Comparison of ENCODE assay signal across 27 mouse cellular contexts in genomic region chr8:105380308-105380707, GRCm38 (mm10). TPM values are rescaled to one million over a fixed set of nuclear protein-coding genes. Genes with fewer than 3 reads are reported as not detected.
DNase-seq lines count a peak whose midpoint lies in the region; ATAC-seq lines count a peak whose summit lies in the region.
"Had no signal": no experiment of that assay in that cellular context is flagged by ENCODE, and none has a peak within 500 bp of the region (broad histone marks: within the 10 kb centered on the region; RNA-seq: fewer than 3 reads in every experiment).

No protein-coding gene starts in this region.

- intact Hi-C loops in heart, postnatal 10 days (cut with DNase I) = no loop called here

- peaks cover 33% of the 10 kb centered on the region for H3K27me3 ChIP-seq in heart, embryonic 13.5 days (replicated peaks)
- H3K27me3 ChIP-seq in midbrain, embryonic 10.5 days (ENCODE audit: low read depth, poor library complexity, severe bottlenecking) = no peaks in the 10 kb centered on the region
- H3K27me3 ChIP-seq in midbrain, embryonic 13.5 days = no peaks in the 10 kb centered on the region
- H3K27me3 ChIP-seq: CH12.LX; embryonic facial prominence, embryonic 12.5 days; forebrain, embryonic 13.5 days; forebrain, embryonic 15.5 days; Patski had no signal

- peaks cover 14% of the 10 kb centered on the region for H3K4me1 ChIP-seq in heart, embryonic 13.5 days
- H3K4me1 ChIP-seq in midbrain, embryonic 10.5 days = peaks cover 5% of the 10 kb centered on the region; the same call in 1 of the 2 replicates
- no peaks in the 10 kb centered on the region; the same call in 1 of the 2 replicates for H3K4me1 ChIP-seq in midbrain, embryonic 13.5 days (replicated peaks)

- H3K9ac ChIP-seq in heart, embryonic 13.5 days = peak overlapping the region; percentile 24; the same call in 1 of the 2 replicates
- no peak overlapping the region; the same call in 1 of the 2 replicates for H3K9ac ChIP-seq in midbrain, embryonic 13.5 days (replicated peaks)
- H3K9ac ChIP-seq: embryonic facial prominence, embryonic 12.5 days; forebrain, embryonic 13.5 days; forebrain, embryonic 15.5 days; forebrain, postnatal 0 days had no signal

- H3K27ac ChIP-seq in heart, embryonic 13.5 days (replicated peaks) = no peak overlapping the region
- H3K27ac ChIP-seq in midbrain, embryonic 10.5 days (replicated peaks) = 0 out of 2 replicates have a peak overlapping the region, but pooled peaks have one; percentile 6
- no peak overlapping the region for H3K27ac ChIP-seq in midbrain, embryonic 13.5 days
- H3K27ac ChIP-seq: embryonic facial prominence, embryonic 10.5 days; embryonic facial prominence, embryonic 12.5 days; forebrain, embryonic 13.5 days; forebrain, embryonic 15.5 days had no signal

- no peaks in the 10 kb centered on the region for H3K36me3 ChIP-seq in heart, embryonic 13.5 days
- no peaks in the 10 kb centered on the region for H3K36me3 ChIP-seq in midbrain, embryonic 10.5 days
- no peaks in the 10 kb centered on the region for H3K36me3 ChIP-seq in midbrain, embryonic 13.5 days
- H3K36me3 ChIP-seq: embryonic facial prominence, embryonic 10.5 days; embryonic facial prominence, embryonic 12.5 days; forebrain, embryonic 15.5 days; G1E had no signal

- ATAC-seq in heart, embryonic 13.5 days (ENCODE audit: extremely low read depth, insufficient number of reproducible peaks, low FRiP score, low TSS enrichment) = no peak
- no peak for ATAC-seq in midbrain, embryonic 13.5 days
- ATAC-seq: activated CD4-positive, CD25-positive, alpha-beta regulatory T cell, adult 4 months; CD4-positive, CD25-positive, alpha-beta regulatory T cell, adult 4 months; forebrain, embryonic 13.5 days; forebrain, embryonic 15.5 days; forebrain, postnatal 0 days; Patski had no signal

- no peak overlapping the region for H3K4me2 ChIP-seq in heart, embryonic 13.5 days
- no peak overlapping the region for H3K4me2 ChIP-seq in midbrain, embryonic 13.5 days (replicated peaks)
- H3K4me2 ChIP-seq: embryonic facial prominence, embryonic 12.5 days; forebrain, embryonic 13.5 days; forebrain, embryonic 15.5 days had no signal

- DNase-seq in adrenal gland, postnatal 14 days = peak; percentile 46
- no peak for DNase-seq in adrenal gland, adult 18-20 months (ENCODE audit: low spot score in 2 of 2)
- DNase-seq in heart, postnatal 10 days = no peak
- no peak for DNase-seq in midbrain, embryonic 10.5 days (ENCODE audit: low spot score)
- DNase-seq in frontal cortex, postnatal 36 days (ENCODE audit: low spot score in 2 of 2) = no peak
- DNase-seq: adrenal gland, postnatal 10 days; B cell, adult 2 months; cerebellum, adult 11-12 months; cerebellum, adult 2 months; cerebellum, adult 9-10 months; cerebellum, postnatal 25 days; forebrain, postnatal 0 days had no signal

- H3K9me3 ChIP-seq in heart, embryonic 13.5 days = no peaks in the 10 kb centered on the region
- H3K9me3 ChIP-seq in midbrain, embryonic 10.5 days (replicated peaks) = peaks cover under 1% of the 10 kb centered on the region; the same call in 1 of the 2 replicates
- H3K9me3 ChIP-seq in midbrain, embryonic 13.5 days = no peaks in the 10 kb centered on the region
- H3K9me3 ChIP-seq: embryonic facial prominence, embryonic 10.5 days; embryonic facial prominence, embryonic 12.5 days; forebrain, embryonic 13.5 days; forebrain, embryonic 15.5 days; G1E had no signal

- WGBS in heart, embryonic 13.5 days = 81% methylated on average over 12 of the region's 12 CpGs
- 87% methylated on average over 12 of the region's 12 CpGs for WGBS in midbrain, embryonic 10.5 days
- WGBS in midbrain, embryonic 13.5 days = 90% methylated on average over 12 of the region's 12 CpGs

- no peak overlapping the region for H3K4me3 ChIP-seq in heart, embryonic 13.5 days
- no peak overlapping the region for H3K4me3 ChIP-seq in midbrain, embryonic 10.5 days
- no peak overlapping the region for H3K4me3 ChIP-seq in midbrain, embryonic 13.5 days (replicated peaks)
- H3K4me3 ChIP-seq: embryonic facial prominence, embryonic 10.5 days; embryonic facial prominence, embryonic 12.5 days; forebrain, embryonic 13.5 days; forebrain, embryonic 15.5 days had no signal

RNA-seq across cellular contexts. Expression of gene Plekhg4, which starts 7.2 kb away (rescaled TPM):
- 0.26 and 0.98 TPM in 2 replicates for total RNA-seq in adrenal gland, postnatal 14 days (2021)
- total RNA-seq in adrenal gland, adult 18-20 months (2021) = under 1 TPM; 0.17 to 0.67 TPM
- polyA plus RNA-seq in heart, embryonic 13.5 days (2015; fragmentation: Nextera tagmentation; extraction: Ambion mirVana) = 0.23 and 0.42 TPM in 2 replicates
- total RNA-seq in heart, postnatal 10 days (2021) = under 1 TPM in 1 of 2 experiments, not detected in 1; 0.12 TPM
- 0.49 and 0.51 TPM in 2 replicates for polyA plus RNA-seq in midbrain, embryonic 10.5 days (2016; fragmentation: Nextera tagmentation; extraction: Ambion mirVana)
- 0.93 and 1.5 TPM in 2 replicates for polyA plus RNA-seq in midbrain, embryonic 13.5 days (2015; fragmentation: Nextera tagmentation; extraction: Ambion mirVana)
- polyA plus RNA-seq: CD4-positive, CD25-positive, alpha-beta regulatory T cell, adult 4 months had no signal

RNA-seq across cellular contexts. Expression of gene Slc9a5, which starts 31.7 kb away (rescaled TPM):
- total RNA-seq in adrenal gland, postnatal 14 days (2021) = 1.9 TPM in 2 replicates
- under 1 TPM; 0.58 to 0.93 TPM for total RNA-seq in adrenal gland, adult 18-20 months (2021)
- 1.3 and 1.4 TPM in 2 replicates for polyA plus RNA-seq in heart, embryonic 13.5 days (2015; fragmentation: Nextera tagmentation; extraction: Ambion mirVana)
- total RNA-seq in heart, postnatal 10 days (2021) = 1 to 10 TPM; 1.7 TPM
- 4.1 TPM in 2 replicates for polyA plus RNA-seq in midbrain, embryonic 10.5 days (2016; fragmentation: Nextera tagmentation; extraction: Ambion mirVana)
- 5.4 and 5.6 TPM in 2 replicates for polyA plus RNA-seq in midbrain, embryonic 13.5 days (2015; fragmentation: Nextera tagmentation; extraction: Ambion mirVana)

RNA-seq across cellular contexts. Expression of gene Fhod1, which starts 32.6 kb away (rescaled TPM):
- 11.9 and 15.7 TPM in 2 replicates for total RNA-seq in adrenal gland, postnatal 14 days (2021)
- total RNA-seq in adrenal gland, adult 18-20 months (2021) = 1 to 10 TPM; 8.3 to 8.6 TPM
- 1.9 and 2.0 TPM in 2 replicates for polyA plus RNA-seq in heart, embryonic 13.5 days (2015; fragmentation: Nextera tagmentation; extraction: Ambion mirVana)
- 10 to 100 TPM; 10.9 to 11.7 TPM for total RNA-seq in heart, postnatal 10 days (2021)
- polyA plus RNA-seq in midbrain, embryonic 10.5 days (2016; fragmentation: Nextera tagmentation; extraction: Ambion mirVana) = 1.9 and 2.2 TPM in 2 replicates
- 0.53 and 0.57 TPM in 2 replicates for polyA plus RNA-seq in midbrain, embryonic 13.5 days (2015; fragmentation: Nextera tagmentation; extraction: Ambion mirVana)

RNA-seq across cellular contexts. Expression of gene Kctd19, which starts 33.0 kb away (rescaled TPM):
- 0.26 TPM in 2 replicates for total RNA-seq in adrenal gland, postnatal 14 days (2021)
- under 1 TPM in 1 of 2 experiments, not detected in 1; 0.13 TPM for total RNA-seq in adrenal gland, adult 18-20 months (2021)
- not detected in 2 replicates for polyA plus RNA-seq in heart, embryonic 13.5 days (2015; fragmentation: Nextera tagmentation; extraction: Ambion mirVana)
- under 1 TPM in 1 of 2 experiments, not detected in 1; 0.12 TPM for total RNA-seq in heart, postnatal 10 days (2021)
- 0.07 TPM in 1 of 2 replicates, not detected in the other for polyA plus RNA-seq in midbrain, embryonic 10.5 days (2016; fragmentation: Nextera tagmentation; extraction: Ambion mirVana)
- not detected in 2 replicates for polyA plus RNA-seq in midbrain, embryonic 13.5 days (2015; fragmentation: Nextera tagmentation; extraction: Ambion mirVana)
- total RNA-seq: adrenal gland, postnatal 36 days; G1E had no signal
- polyA plus RNA-seq: activated CD4-positive, CD25-positive, alpha-beta regulatory T cell, adult 4 months; CD4-positive, CD25-positive, alpha-beta regulatory T cell, adult 4 months; cortical plate, adult 2 months; embryonic facial prominence, embryonic 12.5 days; embryonic facial prominence, embryonic 14.5 days; forebrain, embryonic 11.5 days; forebrain, embryonic 13.5 days; G1E; Patski had no signal

RNA-seq across cellular contexts. Expression of gene Lrrc36, which starts 33.1 kb away (rescaled TPM):
- 4.0 and 6.0 TPM in 2 replicates for total RNA-seq in adrenal gland, postnatal 14 days (2021)
- total RNA-seq in adrenal gland, adult 18-20 months (2021) = 1 to 10 TPM; 3.3 to 4.5 TPM
- polyA plus RNA-seq in heart, embryonic 13.5 days (2015; fragmentation: Nextera tagmentation; extraction: Ambion mirVana) = 0.08 and 0.28 TPM in 2 replicates
- total RNA-seq in heart, postnatal 10 days (2021) = 1 to 10 TPM in 1 of 2 experiments, under 1 TPM in 1; 0.77 to 1.2 TPM
- polyA plus RNA-seq in midbrain, embryonic 10.5 days (2016; fragmentation: Nextera tagmentation; extraction: Ambion mirVana) = 2.6 and 3.7 TPM in 2 replicates
- polyA plus RNA-seq in midbrain, embryonic 13.5 days (2015; fragmentation: Nextera tagmentation; extraction: Ambion mirVana) = 1.5 and 2.4 TPM in 2 replicates
- total RNA-seq: G1E had no signal
- polyA plus RNA-seq: activated CD4-positive, CD25-positive, alpha-beta regulatory T cell, adult 4 months; CD4-positive, CD25-positive, alpha-beta regulatory T cell, adult 4 months; G1E; Patski had no signal
